Mouse (Mus musculus) thymus, adult 2 months (tissue): ENCODE measurements around the gene Meis1. TPM values are rescaled to one million over a fixed set of nuclear protein-coding genes. Genes with fewer than 3 reads are reported as not detected.
A peak's percentile ranks its signal among the peaks of the same experiment; 100 is the strongest.

Experiments used
- DNase-seq: peaks from one replicate; pipeline ENCODE4 v3.0.0; 2021
- H3K27ac ChIP-seq: fragments of 200-500 bp; 2 replicates; pipeline ENCODE4 v1.5.1; 2012; ENCODE audit warnings: low read length, control low read depth; ENCODE audit not compliant: control insufficient read depth, insufficient read depth
- H3K27me3 ChIP-seq: fragments of 200-500 bp; 2 replicates; pipeline ENCODE4 v1.6.1; 2012; ENCODE audit warnings: mild to moderate bottlenecking, low read length, moderate library complexity, mixed read lengths; ENCODE audit not compliant: control insufficient read depth, insufficient read depth
- H3K36me3 ChIP-seq: fragments of 200-500 bp; 2 replicates; pipeline ENCODE4 v1.6.1; 2012; ENCODE audit warnings: mild to moderate bottlenecking, low read length, moderate library complexity; ENCODE audit not compliant: control insufficient read depth, insufficient read depth
- H3K4me1 ChIP-seq: fragments of 200-500 bp; replicated peaks from 2 replicates; pipeline ENCODE4 v1.6.1; 2012; ENCODE audit warnings: low read length; ENCODE audit not compliant: control insufficient read depth, insufficient read depth
- H3K4me3 ChIP-seq: fragments of 200-500 bp; 2 replicates; pipeline ENCODE4 v1.5.1; 2012; ENCODE audit warnings: mild to moderate bottlenecking, low read length, control low read depth, moderate library complexity; ENCODE audit not compliant: control insufficient read depth, insufficient read depth
- CTCF ChIP-seq: fragments of 200-500 bp; IDR thresholded peaks from 2 replicates; pipeline ENCODE4 v1.5.1; 2012; ENCODE audit warnings: mild to moderate bottlenecking, control low read depth, low read length, moderate library complexity, borderline replicate concordance; ENCODE audit not compliant: control insufficient read depth, poor library complexity, insufficient read depth; ENCODE audit errors: extremely low read depth
- POLR2A ChIP-seq: fragments of 200-500 bp; IDR thresholded peaks from 2 replicates; pipeline ENCODE4 v1.6.1; 2012; ENCODE audit warnings: mild to moderate bottlenecking, low read length, control low read depth, moderate library complexity; ENCODE audit not compliant: control insufficient read depth, poor library complexity, insufficient read depth; ENCODE audit errors: extremely low read depth
- WGBS: fragments of 180-500 bp; shearing (Covaris S2); methylation state at CpG from one replicate; pipeline ENCODE4 v1.1.7; 2018; 5-methylcytosine and 5-hydroxymethylcytosine counted together
- polyA plus RNA-seq: library from polyadenylated mRNA; depleted of rRNA; stranded (reverse); fragments of >200 nt; gene quantifications from 2 replicates; pipeline ENCODE4 v1.2.3, GENCODE M21; 2012; rRNA removed

Meis1 gene
- polyA plus RNA-seq: 4.6 and 6.6 TPM in 2 replicates

GRCm38 (mm10) chr11:19018489-19019203 is at the start of gene Meis1:
Gene Meis1 (minus strand): TSS chr11:19018985.
- no peak for TF ChIP-seq CTCF
- no peak for TF ChIP-seq POLR2A
- whole genome bisulfite sequencing: 1% methylated on average over 29 of the region's 29 CpGs
- Histone ChIP-seq H3K36me3 (no peaks in the 10 kb centered on the region), H3K4me1 (no peaks in the 10 kb centered on the region), H3K4me3 (peak within 1 kb of the TSS; percentile 23), H3K27me3 (peaks cover 14% of the 10 kb centered on the region; the same call in 1 of the 2 replicates), H3K27ac (peak within 1 kb of the TSS; percentile 15; the same call in 1 of the 2 replicates)
- DNase-seq: peak; percentile 22

- no peaks in the 10 kb centered on the region for H3K4me1 ChIP-seq
- WGBS: 97% methylated on average over 5 of the region's 5 CpGs
- no peak for DNase-seq
- TF ChIP-seq POLR2A: no peak
- TF ChIP-seq CTCF: no peak
- no peaks in the 10 kb centered on the region for H3K27me3 ChIP-seq
- no peak overlapping the region for H3K27ac ChIP-seq
- no peak overlapping the region for H3K4me3 ChIP-seq
- no peaks in the 10 kb centered on the region for H3K36me3 ChIP-seq
These were observed 48.5 kb upstream of the Meis1 start for GRCm38 (mm10) chr11:19067334-19067733.

DNA sequence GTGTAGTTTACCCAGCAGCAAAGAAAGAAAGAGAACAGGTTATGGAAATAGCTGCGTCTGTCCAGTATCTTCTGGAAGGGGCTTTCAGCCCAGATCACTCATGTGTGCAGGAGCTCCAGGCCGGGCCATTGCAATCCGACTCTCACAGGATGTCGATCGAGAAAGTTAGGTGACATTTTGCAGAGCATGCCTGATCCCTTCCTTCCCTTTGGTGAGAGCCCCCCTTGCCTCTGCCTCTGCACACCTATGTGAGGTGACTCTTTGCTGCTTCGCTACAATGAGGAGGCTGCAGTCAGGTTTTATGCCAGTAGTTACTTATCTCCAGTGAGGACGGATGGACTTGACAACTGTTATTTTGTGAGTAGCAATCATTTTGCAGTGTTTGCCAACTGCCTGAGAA is 30.5 kb upstream of the Meis1 start:
- no peak for DNase-seq
- WGBS: 91% methylated on average over 7 of the region's 7 CpGs

DNA sequence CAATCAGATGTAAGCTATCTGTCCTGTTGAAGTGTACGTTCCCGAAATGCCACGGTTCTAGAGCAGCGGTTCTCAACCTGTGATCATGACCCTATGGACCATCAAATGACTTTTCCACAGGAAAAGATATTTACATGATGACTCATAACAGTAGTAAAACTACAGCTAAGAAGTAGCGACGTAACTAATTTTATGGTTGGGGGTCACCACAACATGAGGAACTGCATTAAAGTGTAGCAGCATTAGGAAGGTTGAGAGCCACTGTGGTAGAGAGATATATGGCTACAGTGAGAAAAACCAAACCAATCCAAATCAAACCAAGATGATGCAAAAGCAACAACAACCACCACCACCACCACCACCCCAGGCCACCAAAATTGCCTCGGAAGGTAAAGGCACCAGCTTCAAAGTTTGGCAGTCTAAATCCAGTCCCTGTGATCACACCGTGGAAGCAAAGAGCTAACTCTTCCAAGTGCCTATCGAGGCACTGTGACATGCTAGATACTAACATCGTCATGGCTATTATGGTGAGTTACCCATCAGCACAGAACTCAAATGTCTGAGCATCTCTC is 17.9 kb upstream of the Meis1 start:
- Histone ChIP-seq H3K27ac (no peak overlapping the region), H3K27me3 (no peaks in the 10 kb centered on the region), H3K4me1 (no peaks in the 10 kb centered on the region), H3K36me3 (no peaks in the 10 kb centered on the region), H3K4me3 (no peak overlapping the region)
- WGBS: 95% methylated on average over 10 of the region's 10 CpGs
- no peak for DNase-seq
- TF ChIP-seq CTCF: no peak
- no peak for TF ChIP-seq POLR2A

More for the DNA sequence above, 30.5 kb upstream of the Meis1 start:
- TF ChIP-seq POLR2A (no peak), CTCF (no peak)
- Histone ChIP-seq H3K4me1 (no peaks in the 10 kb centered on the region), H3K36me3 (no peaks in the 10 kb centered on the region), H3K27ac (no peak overlapping the region), H3K4me3 (no peak overlapping the region), H3K27me3 (no peaks in the 10 kb centered on the region)

DNA sequence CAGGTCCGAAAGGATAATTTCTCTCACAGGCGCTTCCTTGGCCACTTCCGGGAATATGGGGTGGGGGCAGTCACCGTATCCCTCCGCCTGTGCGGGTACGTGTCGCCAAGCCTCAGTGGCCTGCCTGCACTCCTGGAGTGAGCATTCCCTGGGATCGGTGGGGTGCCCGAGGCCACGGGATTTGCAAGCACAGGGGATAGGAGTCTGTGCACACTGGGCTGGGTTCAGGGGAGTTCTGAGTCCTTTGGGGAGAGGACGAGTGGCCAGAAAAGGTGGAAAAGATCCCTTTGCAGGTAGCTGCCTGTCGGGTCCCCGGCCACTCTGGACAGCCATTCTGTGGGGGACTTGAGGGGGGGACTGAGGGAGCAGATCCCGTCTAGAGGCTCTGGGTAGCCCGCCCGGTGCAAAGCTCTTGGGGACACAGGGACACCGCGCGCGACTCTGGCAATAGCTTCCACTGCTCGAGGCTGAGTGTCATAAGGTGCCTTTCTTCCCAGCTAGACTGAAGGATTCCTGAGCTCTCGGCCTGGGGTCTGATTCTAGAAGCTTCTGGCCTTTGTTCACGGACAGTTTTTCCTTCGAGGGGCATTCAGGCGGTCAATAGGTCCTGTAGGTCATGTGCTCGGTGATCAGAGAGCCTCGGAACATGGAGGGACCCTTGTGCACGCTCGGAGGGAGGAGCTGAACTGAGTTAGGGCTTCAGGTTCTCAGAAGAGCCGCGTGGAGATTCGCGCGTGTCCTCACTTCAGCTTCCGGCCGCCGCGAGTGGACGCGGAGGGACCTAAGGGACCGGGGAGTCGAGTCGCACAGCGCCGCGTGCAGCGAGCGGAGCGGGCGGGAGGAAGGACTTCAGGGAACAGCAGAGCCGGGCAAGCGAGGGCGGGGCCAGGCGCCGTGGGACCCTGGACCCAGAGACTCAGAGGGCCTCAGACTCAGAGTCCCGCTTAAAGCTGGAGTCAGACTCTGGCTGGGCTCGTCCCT is 8.1 kb upstream of the Meis1 start:
- Histone ChIP-seq H3K27me3 (peaks cover 7% of the 10 kb centered on the region; the same call in 1 of the 2 replicates), H3K4me3 (peak overlapping the region; percentile 9; the same call in 1 of the 2 replicates), H3K4me1 (no peaks in the 10 kb centered on the region), H3K27ac (no peak overlapping the region), H3K36me3 (no peaks in the 10 kb centered on the region)
- DNase-seq: peak; percentile 2
- WGBS: 1% methylated on average over 58 of the region's 58 CpGs
- TF ChIP-seq POLR2A (no peak), CTCF (no peak)

DNA sequence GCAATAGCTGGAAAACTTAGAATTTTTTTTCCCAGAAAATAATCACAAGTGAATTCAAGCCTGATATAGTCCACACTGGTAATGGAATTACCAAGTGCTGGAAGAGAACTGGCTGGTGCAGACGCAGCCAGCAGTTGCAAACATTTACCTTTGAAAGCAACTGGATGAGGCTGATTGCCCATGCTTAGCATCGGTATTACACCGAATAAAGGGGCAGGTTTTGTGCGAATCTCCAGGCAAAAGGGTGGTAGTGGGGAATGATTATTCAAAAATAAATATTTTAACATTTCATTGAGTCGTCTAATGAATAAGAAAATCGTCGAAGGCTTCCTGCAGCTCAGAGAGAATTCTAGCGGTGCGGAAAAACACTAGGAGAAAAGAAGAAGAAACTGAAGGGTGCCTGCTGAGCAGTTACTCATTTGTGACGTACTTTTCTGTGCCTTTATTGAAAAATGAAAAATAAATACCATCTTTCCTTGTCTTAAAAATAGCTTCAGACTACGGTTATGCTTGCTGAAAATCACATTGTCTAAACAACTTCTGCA is 7.3 kb upstream of the Meis1 start:
- Histone ChIP-seq H3K4me1 (no peaks in the 10 kb centered on the region), H3K27ac (no peak overlapping the region), H3K36me3 (no peaks in the 10 kb centered on the region), H3K4me3 (no peak overlapping the region), H3K27me3 (peaks cover 7% of the 10 kb centered on the region; the same call in 1 of the 2 replicates)
- TF ChIP-seq CTCF: no peak
- TF ChIP-seq POLR2A: no peak
- WGBS: 17% methylated on average over 11 of the region's 11 CpGs
- no peak for DNase-seq
